Mouse (Mus musculus) lung, postnatal 14 days (tissue): Measurements from ENCODE around the gene Cotl1.

Experiments used
- DNase-seq: peaks from one replicate; pipeline ENCODE4 v3.0.0; 2021

The Cotl1 gene

GRCm38 (mm10) chr8:119816219-119816618 is 24.1 kb downstream of the Cotl1 start:
- no peak for DNase-seq

- peak; percentile 41 for DNase-seq
Observed at GRCm38 (mm10) chr8:119812650-119813431, 27.5 kb downstream of the Cotl1 start.

- DNase-seq: peak; percentile 23
Observed at GRCm38 (mm10) chr8:119811925-119812324, 28.4 kb downstream of the Cotl1 start.

- DNase-seq: no peak
Observed at GRCm38 (mm10) chr8:119810953-119811499, 29.3 kb downstream of the Cotl1 start.

- no peak for DNase-seq
Observed at GRCm38 (mm10) chr8:119810127-119810868, 30.0 kb downstream of the Cotl1 start.

GRCm38 (mm10) chr8:119809620-119810019 is 30.7 kb downstream of the Cotl1 start:
- no peak for DNase-seq

GRCm38 (mm10) chr8:119807687-119808086 is 32.7 kb downstream of the Cotl1 start:
- no peak for DNase-seq

GRCm38 (mm10) chr8:119806422-119807263 is 33.7 kb downstream of the Cotl1 start:
- DNase-seq: peak; percentile 37

GRCm38 (mm10) chr8:119805275-119805674 is 35.1 kb downstream of the Cotl1 start:
- no peak for DNase-seq

GRCm38 (mm10) chr8:119802592-119802991 is 37.8 kb downstream of the Cotl1 start:
- no peak for DNase-seq

- DNase-seq: no peak
Observed at GRCm38 (mm10) chr8:119801168-119801567, 39.2 kb downstream of the Cotl1 start.

- no peak for DNase-seq
Observed at GRCm38 (mm10) chr8:119798965-119799264, 41.4 kb downstream of the Cotl1 start.

- peak; percentile 54 for DNase-seq
Observed at GRCm38 (mm10) chr8:119798170-119798964, 42.0 kb downstream of the Cotl1 start.

GRCm38 (mm10) chr8:119795651-119796050 is 44.7 kb downstream of the Cotl1 start:
- no peak for DNase-seq

- DNase-seq: no peak
Observed at GRCm38 (mm10) chr8:119794689-119795088, 45.7 kb downstream of the Cotl1 start.

GRCm38 (mm10) chr8:119791804-119792704 is 48.3 kb downstream of the Cotl1 start:
- DNase-seq: peak; percentile 54

- DNase-seq: no peak
Observed at GRCm38 (mm10) chr8:119789581-119789980, 50.8 kb downstream of the Cotl1 start.

GRCm38 (mm10) chr8:119788607-119789381 is 51.5 kb downstream of the Cotl1 start:
- DNase-seq: no peak

- DNase-seq: no peak
Observed at GRCm38 (mm10) chr8:119787341-119787740, 53.0 kb downstream of the Cotl1 start.

- no peak for DNase-seq
Observed at GRCm38 (mm10) chr8:119786871-119787270, 53.5 kb downstream of the Cotl1 start.
